Mouse (Mus musculus) layer of hippocampus, adult 9-11 months (tissue): Measurements from ENCODE around the gene Cd160.

Experiments used
- DNase-seq: peaks from one replicate; pipeline ENCODE4 v3.0.0; 2022

Gene Cd160

GRCm38 (mm10) chr3:96828984-96829383 is at the start of gene Cd160, which contains the start of gene Pdzk1:
Gene Cd160 (minus strand): TSS chr3:96829351.
Gene Pdzk1 (plus strand): TSS chr3:96829284.
- no peak for DNase-seq

DNA sequence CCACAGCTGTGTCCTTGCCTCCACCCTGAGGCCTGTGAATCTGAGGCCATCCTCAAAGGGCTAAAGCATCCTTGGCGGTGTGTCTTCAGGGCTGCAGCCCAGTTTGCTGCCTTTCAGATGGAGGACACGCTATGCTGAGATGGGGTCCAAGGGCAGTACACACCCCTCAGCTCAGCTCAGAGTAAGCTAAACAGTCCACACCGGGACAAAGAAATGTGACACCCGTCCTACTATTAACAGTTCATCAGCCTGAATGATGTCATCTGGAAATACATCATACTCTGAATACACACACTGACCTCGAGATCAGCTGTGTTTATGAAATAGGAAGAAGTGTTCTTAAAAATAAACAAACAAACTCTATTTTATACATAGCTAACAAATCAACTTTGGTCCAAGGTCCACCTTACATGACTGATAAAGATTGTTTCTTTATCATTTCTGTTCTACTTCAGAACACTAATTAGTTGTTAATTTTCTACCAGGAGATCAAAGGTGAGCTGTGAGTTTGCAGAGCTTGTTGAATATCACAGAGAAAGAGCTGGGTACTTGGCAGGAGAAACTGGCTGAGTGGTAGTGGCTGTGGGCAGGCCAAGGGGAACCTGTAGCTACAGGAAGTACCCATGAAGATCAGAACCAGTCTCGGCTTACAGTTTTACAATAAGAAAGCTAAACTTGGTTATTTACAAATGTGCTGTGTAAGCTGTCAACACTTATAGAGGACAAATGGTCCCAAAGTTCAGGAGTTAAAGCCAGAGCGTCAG is 45.8 kb upstream of the Cd160 start:
- no peak for DNase-seq

- no peak for DNase-seq
Observed at GRCm38 (mm10) chr3:96872501-96872900, 43.4 kb upstream of the Cd160 start.

GRCm38 (mm10) chr3:96871070-96871469 is 41.9 kb upstream of the Cd160 start:
- DNase-seq = no peak

DNA sequence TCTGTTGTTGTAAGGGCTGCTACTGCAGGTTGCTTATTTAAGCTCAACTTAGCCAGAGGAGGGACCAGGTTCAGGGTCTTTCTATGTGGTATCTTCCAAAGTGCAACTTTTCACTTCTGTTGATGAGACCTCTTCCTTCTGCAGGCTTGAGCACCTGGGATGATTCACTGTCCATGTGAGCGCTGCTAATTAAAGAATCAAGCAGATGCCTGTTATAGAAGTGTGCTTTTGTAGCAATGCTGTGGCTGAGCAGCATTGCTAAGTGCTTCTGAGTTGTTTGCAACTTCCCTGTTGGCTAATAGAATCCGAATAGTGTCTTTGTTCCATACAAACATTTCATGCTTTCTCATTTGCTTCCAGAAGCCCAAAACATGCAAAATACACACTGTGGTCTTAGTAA is 41.1 kb upstream of the Cd160 start:
- DNase-seq = no peak

DNA sequence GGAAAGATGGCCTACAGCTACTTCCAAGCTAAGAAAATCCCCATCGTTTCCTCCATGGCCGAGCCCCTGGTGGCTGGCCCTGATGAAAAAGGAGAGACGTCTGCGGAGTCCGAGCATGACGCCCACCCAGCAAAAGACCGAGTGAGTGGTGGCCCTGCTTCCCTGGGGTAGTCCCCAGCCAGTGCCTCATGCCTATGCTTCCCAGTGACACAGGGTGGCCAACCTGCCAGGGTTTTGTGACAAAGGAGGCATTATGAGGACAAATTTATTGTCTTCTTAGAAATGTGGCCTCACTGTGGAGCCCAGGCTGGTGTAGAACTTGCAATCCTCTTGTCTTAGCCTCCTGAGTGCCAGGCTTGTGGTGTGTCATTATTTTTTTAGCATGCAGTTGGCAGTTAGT is 39.9 kb upstream of the Cd160 start:
- DNase-seq = no peak

DNA sequence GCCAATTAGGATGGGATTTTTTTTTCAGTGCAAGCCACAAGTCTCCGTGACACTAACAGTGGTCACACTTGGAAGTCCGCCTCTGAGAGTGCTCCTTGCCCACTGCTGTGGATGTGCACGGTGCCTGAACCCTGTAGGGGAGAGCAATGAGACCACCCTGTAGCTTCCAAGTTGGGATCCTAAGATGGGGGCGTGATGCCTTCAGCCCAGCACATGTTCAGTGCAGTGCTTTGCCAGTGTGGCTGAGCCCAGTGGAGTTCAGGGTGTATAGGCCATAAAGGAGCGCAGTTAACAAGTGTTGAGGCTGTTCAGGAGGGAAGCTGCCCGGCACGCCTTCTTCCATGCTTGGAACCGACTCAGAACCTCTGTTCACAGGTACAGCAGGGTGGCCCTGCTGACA is 39.4 kb upstream of the Cd160 start:
- DNase-seq = no peak

GRCm38 (mm10) chr3:96867863-96868262 is 38.7 kb upstream of the Cd160 start:
- DNase-seq = no peak

DNA sequence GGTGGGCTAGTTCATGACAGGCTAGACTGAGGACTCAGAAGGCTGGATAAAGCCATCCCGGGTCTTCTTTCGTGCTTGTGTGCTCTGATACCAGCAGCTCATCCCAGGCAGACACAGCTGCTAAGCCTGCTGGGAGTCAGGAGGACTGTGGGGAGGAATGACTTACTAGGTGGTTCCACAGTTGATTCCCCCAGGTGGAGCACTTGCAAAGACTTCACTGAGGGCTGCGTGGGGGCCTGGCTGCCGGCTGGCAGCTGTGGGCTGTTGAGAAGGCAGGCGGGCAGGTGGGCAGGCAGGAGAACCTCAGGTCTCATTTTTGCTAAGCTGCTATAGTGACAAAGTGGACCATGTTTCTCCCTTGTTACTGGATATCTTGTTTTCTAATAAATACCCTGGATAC is 31.3 kb upstream of the Cd160 start:
- DNase-seq = no peak

DNA sequence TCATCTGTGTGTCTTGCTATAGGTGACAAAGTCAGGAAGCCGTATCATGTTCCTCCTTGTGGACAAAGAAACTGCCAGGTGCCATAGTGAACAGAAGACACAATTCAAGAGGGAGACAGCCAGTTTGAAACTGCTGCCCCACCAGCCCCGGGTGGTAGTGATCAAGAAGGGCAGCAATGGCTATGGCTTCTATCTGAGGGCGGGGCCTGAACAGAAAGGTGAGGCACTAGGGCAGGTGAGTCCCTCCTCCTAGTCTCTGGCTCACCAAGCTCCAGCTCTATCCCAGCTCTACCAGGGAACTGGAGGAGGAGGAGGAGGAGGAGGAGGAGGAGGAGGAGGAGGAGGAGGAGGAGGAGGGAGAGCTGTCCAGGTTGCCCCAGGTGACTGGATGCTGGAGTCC is 26.7 kb upstream of the Cd160 start:
- DNase-seq = no peak

- no peak for DNase-seq
Observed at GRCm38 (mm10) chr3:96854376-96854775, 25.2 kb upstream of the Cd160 start.

DNA sequence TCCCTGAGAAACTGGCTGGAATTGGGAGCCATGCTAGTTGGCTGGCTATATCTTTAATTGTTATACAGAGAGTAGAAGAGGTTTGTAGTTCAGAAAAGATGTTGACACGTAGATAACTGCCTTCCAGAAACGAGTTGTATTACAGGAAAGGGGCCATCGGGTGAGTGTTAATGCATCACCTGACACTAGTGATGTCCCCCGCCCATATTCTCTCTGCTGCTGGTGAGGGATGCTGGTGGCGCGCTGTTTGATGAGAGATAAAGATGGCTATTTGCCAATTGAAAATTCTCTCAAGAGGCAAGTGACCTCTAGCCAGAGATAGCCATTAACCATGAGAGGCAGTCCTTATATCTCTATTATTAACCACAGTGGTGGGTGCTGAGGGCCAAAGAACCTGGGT is 23.4 kb upstream of the Cd160 start:
- no peak for DNase-seq

- DNase-seq = no peak
Observed at GRCm38 (mm10) chr3:96849168-96849727, 20.1 kb upstream of the Cd160 start.

DNA sequence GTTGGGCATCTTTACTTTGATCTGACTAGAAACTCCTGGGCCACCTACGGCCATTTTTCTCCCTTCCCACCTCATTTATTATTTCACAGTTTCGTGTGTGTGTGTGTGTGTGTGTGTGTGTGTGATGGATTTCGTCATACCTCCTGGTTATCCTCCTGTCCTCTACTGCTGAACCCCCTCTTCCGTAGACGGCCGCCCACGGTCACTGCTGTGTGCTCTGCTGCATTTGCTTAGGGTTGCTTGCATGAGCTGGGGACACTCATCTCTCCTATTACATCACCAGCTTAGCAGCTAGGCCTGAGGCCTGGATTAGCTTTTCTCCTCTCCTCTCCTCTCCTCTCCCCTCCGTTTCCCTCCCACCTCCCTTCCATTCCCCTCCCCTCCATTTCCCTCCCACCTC is 19.3 kb upstream of the Cd160 start:
- DNase-seq = peak; percentile 64

- no peak for DNase-seq
Observed at GRCm38 (mm10) chr3:96847661-96848060, 18.5 kb upstream of the Cd160 start.

- no peak for DNase-seq
Observed at GRCm38 (mm10) chr3:96846985-96847384, 17.8 kb upstream of the Cd160 start.

DNA sequence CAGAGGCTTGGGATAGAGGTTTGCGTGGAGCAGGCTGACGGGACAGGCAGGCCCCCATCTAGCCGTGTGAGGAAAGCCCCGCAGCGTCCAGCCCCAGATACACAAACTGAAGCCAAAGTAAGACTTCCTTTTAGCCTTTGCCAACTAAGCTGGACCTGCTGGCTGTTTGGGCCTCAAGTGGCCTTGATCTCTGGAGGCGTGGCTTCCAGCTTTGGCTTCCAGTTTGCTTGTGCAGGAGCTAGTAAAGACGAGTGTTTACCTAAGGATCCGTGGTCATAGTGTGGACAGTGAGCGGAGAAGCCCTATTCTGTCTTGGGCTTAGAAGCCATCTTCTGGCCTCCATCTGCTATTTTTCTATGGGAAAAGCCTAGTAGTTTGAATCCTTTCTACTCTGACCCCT is 16.7 kb upstream of the Cd160 start:
- DNase-seq = no peak

GRCm38 (mm10) chr3:96845191-96845590 is 16.0 kb upstream of the Cd160 start:
- DNase-seq = no peak

- DNase-seq = no peak
Observed at GRCm38 (mm10) chr3:96838996-96839645, 10.0 kb upstream of the Cd160 start.

DNA sequence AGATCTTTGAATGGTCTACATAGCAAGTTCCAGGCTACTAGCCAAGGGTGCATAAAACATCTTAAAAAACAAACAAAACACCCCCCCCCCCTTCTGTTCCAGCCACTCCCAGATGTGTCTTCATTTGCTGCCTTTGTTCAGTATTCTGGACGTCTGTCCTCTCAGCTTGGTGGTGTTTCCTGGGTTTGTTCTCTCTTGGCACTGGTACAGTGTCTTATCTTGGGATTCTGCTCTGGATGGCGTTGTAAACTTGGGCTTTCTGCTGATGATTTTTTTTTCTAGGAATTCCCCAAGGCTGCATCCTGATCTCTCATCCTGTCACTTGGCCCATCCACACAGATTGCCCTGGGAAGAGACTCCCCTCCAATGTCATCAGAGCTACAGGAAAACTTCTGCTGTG is 7.3 kb upstream of the Cd160 start:
- DNase-seq = no peak

DNA sequence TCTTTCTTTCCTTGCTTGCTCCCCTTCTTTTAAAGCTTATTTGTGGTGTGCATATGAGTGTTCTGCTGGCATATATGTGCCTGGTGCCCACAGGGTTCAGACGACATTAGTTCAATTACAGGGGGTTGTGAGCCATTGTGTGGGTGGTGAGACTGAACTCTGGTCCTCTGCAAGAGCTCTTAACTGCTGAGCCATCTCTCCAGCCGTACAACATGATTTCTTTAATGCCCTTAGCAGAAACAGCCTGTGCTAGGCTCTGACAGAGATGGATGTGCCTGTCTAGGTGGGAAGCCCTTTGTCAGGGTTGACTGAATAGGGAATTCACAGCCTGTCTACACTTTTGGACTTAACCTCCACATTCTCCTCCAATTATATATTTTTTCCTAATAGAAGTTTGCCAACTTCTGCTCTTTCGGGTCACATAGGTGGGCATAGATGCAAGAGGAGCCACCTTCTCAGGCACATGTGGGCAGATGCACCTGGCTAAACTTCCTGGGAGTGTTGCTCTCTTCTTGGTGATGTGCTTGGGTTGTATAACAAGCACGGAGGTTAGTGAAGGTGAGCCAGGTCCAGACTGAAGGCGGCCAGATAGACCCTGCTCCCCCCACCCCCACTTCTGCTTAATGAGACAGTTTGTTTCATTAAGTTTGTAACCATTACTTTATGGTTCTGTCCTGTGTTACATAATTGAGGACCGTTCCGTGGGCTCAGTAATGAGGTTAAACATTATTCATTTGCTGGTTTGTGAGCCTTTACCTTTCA is 5.6 kb upstream of the Cd160 start:
- DNase-seq = no peak

DNA sequence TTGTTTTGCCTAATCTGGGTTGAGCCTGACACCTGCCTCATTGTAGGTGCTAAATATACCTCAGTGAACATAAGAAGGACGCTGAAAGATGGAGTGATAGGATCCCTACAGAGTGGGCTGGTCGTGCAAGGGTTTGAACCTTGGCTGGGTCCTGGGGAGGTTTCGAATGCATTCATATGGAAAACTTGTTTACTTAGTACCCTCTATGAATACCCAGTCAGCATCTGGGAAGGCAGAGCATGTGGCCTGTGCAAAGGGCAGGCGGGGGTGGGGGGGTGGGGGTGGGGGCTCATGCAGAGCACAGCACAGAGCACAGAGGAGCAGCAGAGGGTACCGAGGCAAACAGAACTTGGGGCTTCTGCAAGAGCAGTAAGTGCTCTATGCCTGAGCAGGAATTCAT is 3.8 kb upstream of the Cd160 start:
- DNase-seq = no peak

DNA sequence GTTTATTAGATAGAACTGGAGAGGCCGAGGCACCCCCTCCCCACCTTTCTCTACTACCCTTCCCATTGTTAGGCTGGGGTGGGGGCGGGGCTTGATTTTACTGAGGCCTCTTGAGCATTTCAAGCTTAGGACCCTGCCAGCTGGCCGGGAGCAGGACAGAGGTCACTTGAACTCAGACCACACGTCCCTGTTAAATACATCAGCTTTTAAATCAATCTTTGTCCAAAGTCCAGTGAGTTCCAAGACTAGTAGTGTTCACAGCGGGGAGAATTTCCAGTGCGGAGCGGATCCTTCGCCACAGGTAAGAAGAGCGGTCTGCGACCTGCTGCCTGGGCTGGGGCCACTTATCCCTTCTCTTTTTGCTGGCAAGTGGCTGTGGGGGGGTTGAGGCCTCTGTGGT is 705 bp upstream of the Cd160 start:
- DNase-seq = no peak
